In genomic region chr4:138968772-138969556, GRCm38 (mm10) we compare ENCODE assay signal across 17 mouse cellular contexts. TPM values are rescaled to one million over a fixed set of nuclear protein-coding genes. Genes with fewer than 3 reads are reported as not detected.
A peak's percentile ranks its signal among the peaks of the same experiment; 100 is the strongest.
DNase-seq lines count a peak whose midpoint lies in the region; ATAC-seq and TF ChIP-seq lines count a peak whose summit lies in the region.
"Had no signal": no experiment of that assay in that cellular context is flagged by ENCODE, and none has a peak within 500 bp of the region (broad histone marks: within the 10 kb centered on the region; RNA-seq: fewer than 3 reads in every experiment).

No protein-coding gene starts in this region.

- whole genome bisulfite sequencing in liver, postnatal 0 days (ENCODE audit: insufficient replicate concordance): 47% methylated on average over 16 of the region's 16 CpGs
- 50% methylated on average over 16 of the region's 16 CpGs for WGBS in liver, embryonic 12.5 days (ENCODE audit: insufficient replicate concordance)
- WGBS in intestine, embryonic 15.5 days: 38% methylated on average over 16 of the region's 16 CpGs
- WGBS in kidney, postnatal 0 days: 46% methylated on average over 15 of the region's 16 CpGs

- no peaks in the 10 kb centered on the region for H3K36me3 ChIP-seq in liver, postnatal 0 days (replicated peaks; ENCODE audit: insufficient read depth, low read length)
- no peaks in the 10 kb centered on the region for H3K36me3 ChIP-seq in liver, embryonic 12.5 days
- H3K36me3 ChIP-seq in intestine, embryonic 15.5 days: no peaks in the 10 kb centered on the region
- H3K36me3 ChIP-seq in kidney, postnatal 0 days (ENCODE audit: insufficient read depth, low read length): no peaks in the 10 kb centered on the region
- H3K36me3 ChIP-seq: embryonic facial prominence, embryonic 12.5 days; forebrain, embryonic 10.5 days; limb, embryonic 15.5 days; midbrain, embryonic 12.5 days; neural tube, embryonic 12.5 days had no signal

- H3K9me3 ChIP-seq in liver, postnatal 0 days (ENCODE audit: low read length): no peaks in the 10 kb centered on the region
- no peaks in the 10 kb centered on the region for H3K9me3 ChIP-seq in liver, embryonic 12.5 days (replicated peaks)
- no peaks in the 10 kb centered on the region for H3K9me3 ChIP-seq in intestine, embryonic 15.5 days
- no peaks in the 10 kb centered on the region for H3K9me3 ChIP-seq in kidney, postnatal 0 days (replicated peaks; ENCODE audit: low read length)
- H3K9me3 ChIP-seq: embryonic facial prominence, embryonic 12.5 days; forebrain, embryonic 10.5 days; limb, embryonic 15.5 days; midbrain, embryonic 12.5 days; neural tube, embryonic 12.5 days had no signal

- peaks cover 33% of the 10 kb centered on the region for H3K4me1 ChIP-seq in liver, postnatal 0 days (ENCODE audit: insufficient read depth)
- peaks cover 32% of the 10 kb centered on the region for H3K4me1 ChIP-seq in liver, embryonic 12.5 days
- peaks cover 23% of the 10 kb centered on the region; the same call in 1 of the 2 replicates for H3K4me1 ChIP-seq in intestine, embryonic 15.5 days (replicated peaks)
- H3K4me1 ChIP-seq in kidney, postnatal 0 days (replicated peaks; ENCODE audit: insufficient read depth, low read length): peaks cover 6% of the 10 kb centered on the region; the same call in 1 of the 2 replicates

- TF ChIP-seq CTCF in liver, postnatal 0 days (IDR thresholded peaks at IDR 0.05; ENCODE audit: low read depth): no peak
- TF ChIP-seq CTCF in kidney, postnatal 0 days (IDR thresholded peaks at IDR 0.05; ENCODE audit: low read depth): no peak

- no peak overlapping the region for H3K9ac ChIP-seq in liver, postnatal 0 days (replicated peaks)
- no peak overlapping the region for H3K9ac ChIP-seq in liver, embryonic 12.5 days
- no peak overlapping the region; the same call in 1 of the 2 replicates for H3K9ac ChIP-seq in intestine, embryonic 15.5 days
- no peak overlapping the region for H3K9ac ChIP-seq in kidney, postnatal 0 days (ENCODE audit: low read depth, low read length)
- H3K9ac ChIP-seq: embryonic facial prominence, embryonic 12.5 days; limb, embryonic 15.5 days; midbrain, embryonic 12.5 days; neural tube, embryonic 12.5 days had no signal

- H3K4me3 ChIP-seq in liver, postnatal 0 days (ENCODE audit: low read depth, low read length): no peak overlapping the region
- H3K4me3 ChIP-seq in liver, embryonic 12.5 days: no peak overlapping the region
- peak overlapping the region; percentile 48 for H3K4me3 ChIP-seq in intestine, embryonic 15.5 days (replicated peaks)
- no peak overlapping the region for H3K4me3 ChIP-seq in kidney, postnatal 0 days (replicated peaks; ENCODE audit: low read depth, low read length)
- H3K4me3 ChIP-seq: embryonic facial prominence, embryonic 12.5 days; forebrain, embryonic 10.5 days; limb, embryonic 15.5 days; midbrain, embryonic 12.5 days; neural tube, embryonic 12.5 days had no signal

- H3K27me3 ChIP-seq in liver, postnatal 0 days (ENCODE audit: insufficient read depth, low read length): no peaks in the 10 kb centered on the region
- peaks cover 11% of the 10 kb centered on the region; the same call in 1 of the 2 replicates for H3K27me3 ChIP-seq in liver, embryonic 12.5 days (replicated peaks)
- no peaks in the 10 kb centered on the region for H3K27me3 ChIP-seq in intestine, embryonic 15.5 days (replicated peaks)
- no peaks in the 10 kb centered on the region for H3K27me3 ChIP-seq in kidney, postnatal 0 days (ENCODE audit: insufficient read depth, low read length)
- H3K27me3 ChIP-seq: embryonic facial prominence, embryonic 12.5 days; neural tube, embryonic 12.5 days had no signal

- no peak for DNase-seq in liver, postnatal 0 days
- DNase-seq in kidney, postnatal 0 days (ENCODE audit: low spot score): no peak
- DNase-seq in urinary bladder, adult 2 months (ENCODE audit: low spot score): no peak
- DNase-seq in gastrocnemius, postnatal 25 days: no peak
- DNase-seq: heart, postnatal 36 days; retina, postnatal 1 day had no signal

- H3K4me2 ChIP-seq in liver, postnatal 0 days (ENCODE audit: low read depth, low read length): peak overlapping the region; percentile 38; the same call in 1 of the 2 replicates
- no peak overlapping the region for H3K4me2 ChIP-seq in liver, embryonic 12.5 days
- peak overlapping the region; percentile 40 for H3K4me2 ChIP-seq in intestine, embryonic 15.5 days (replicated peaks)
- H3K4me2 ChIP-seq in kidney, postnatal 0 days (ENCODE audit: low read length): peak overlapping the region; percentile 43
- H3K4me2 ChIP-seq: embryonic facial prominence, embryonic 12.5 days; limb, embryonic 15.5 days; midbrain, embryonic 12.5 days; neural tube, embryonic 12.5 days had no signal

- H3K27ac ChIP-seq in liver, postnatal 0 days (ENCODE audit: low read depth): no peak overlapping the region
- no peak overlapping the region for H3K27ac ChIP-seq in liver, embryonic 12.5 days
- peak overlapping the region; percentile 92 for H3K27ac ChIP-seq in intestine, embryonic 15.5 days
- H3K27ac ChIP-seq in kidney, postnatal 0 days: 0 out of 2 replicates have a peak overlapping the region, but pooled peaks have one; percentile 77
- H3K27ac ChIP-seq: embryonic facial prominence, embryonic 12.5 days; forebrain, embryonic 10.5 days; limb, embryonic 15.5 days; midbrain, embryonic 12.5 days; neural tube, embryonic 12.5 days had no signal

- TF ChIP-seq EP300 in liver, postnatal 0 days (IDR thresholded peaks at IDR 0.05; ENCODE audit: low read depth): no peak

- no peak for ATAC-seq in liver, postnatal 0 days
- no peak for ATAC-seq in liver, embryonic 12.5 days
- ATAC-seq in intestine, embryonic 15.5 days: peak; percentile 20
- ATAC-seq in kidney, postnatal 0 days (replicated peaks; ENCODE audit: low FRiP score, low read depth): no peak
- 0 out of 2 replicates have a peak, but pooled peaks have one; percentile 12 for ATAC-seq in megakaryocyte progenitor cell, adult 5-6 weeks (replicated peaks; ENCODE audit: poor library complexity)
- ATAC-seq in frontal cortex, adult (ENCODE audit: low TSS enrichment): no peak

RNA-seq across cellular contexts. Expression of gene Rnf186, which starts 2.1 kb away (rescaled TPM):
- 0.17 and 0.36 TPM in 2 replicates for polyA plus RNA-seq in liver, postnatal 0 days (2015; fragmentation: Nextera tagmentation; extraction: Ambion mirVana)
- not detected in 2 replicates for polyA plus RNA-seq in liver, embryonic 12.5 days (2016; fragmentation: Nextera tagmentation; extraction: Ambion mirVana)
- polyA plus RNA-seq in intestine, embryonic 15.5 days (2015; fragmentation: Nextera tagmentation; extraction: Ambion mirVana): 79.5 and 98.0 TPM in 2 replicates
- polyA plus RNA-seq in kidney, postnatal 0 days (2015; fragmentation: Nextera tagmentation; extraction: Ambion mirVana): 15.9 and 17.7 TPM in 2 replicates
- not detected in 2 replicates for total RNA-seq in megakaryocyte progenitor cell, adult 5-6 weeks (2015)
- not detected in 2 replicates for total RNA-seq in megakaryocyte progenitor cell, adult 5-6 weeks (2017)
- polyA plus RNA-seq in urinary bladder, adult 2 months (2012; rRNA removed): 0.43 and 0.61 TPM in 2 replicates
- total RNA-seq in gastrocnemius, postnatal 25 days (2021): not detected
- total RNA-seq: heart, adult 18-20 months; heart, postnatal 36 days; left cerebral cortex, adult 18-20 months had no signal
- polyA plus RNA-seq: embryonic facial prominence, embryonic 12.5 days; forebrain, embryonic 10.5 days; midbrain, embryonic 12.5 days; neural tube, embryonic 12.5 days had no signal

RNA-seq across cellular contexts. Expression of gene Tmco4, which starts 3.7 kb away (rescaled TPM):
- 4.6 and 5.3 TPM in 2 replicates for polyA plus RNA-seq in liver, postnatal 0 days (2015; fragmentation: Nextera tagmentation; extraction: Ambion mirVana)
- polyA plus RNA-seq in liver, embryonic 12.5 days (2016; fragmentation: Nextera tagmentation; extraction: Ambion mirVana): 2.1 and 2.5 TPM in 2 replicates
- polyA plus RNA-seq in intestine, embryonic 15.5 days (2015; fragmentation: Nextera tagmentation; extraction: Ambion mirVana): 14.1 and 14.3 TPM in 2 replicates
- 10.2 and 10.8 TPM in 2 replicates for polyA plus RNA-seq in kidney, postnatal 0 days (2015; fragmentation: Nextera tagmentation; extraction: Ambion mirVana)
- 8.3 and 9.5 TPM in 2 replicates for total RNA-seq in megakaryocyte progenitor cell, adult 5-6 weeks (2015)
- total RNA-seq in megakaryocyte progenitor cell, adult 5-6 weeks (2017): 19.6 and 26.9 TPM in 2 replicates
- polyA plus RNA-seq in urinary bladder, adult 2 months (2012; rRNA removed): 28.8 and 31.0 TPM in 2 replicates
- total RNA-seq in gastrocnemius, postnatal 25 days (2021): 1 to 10 TPM; 4.7 TPM

RNA-seq across cellular contexts. Expression of gene Otud3, which starts 55.2 kb away (rescaled TPM):
- polyA plus RNA-seq in liver, postnatal 0 days (2015; fragmentation: Nextera tagmentation; extraction: Ambion mirVana): 1.2 and 1.5 TPM in 2 replicates
- 2.3 and 2.5 TPM in 2 replicates for polyA plus RNA-seq in liver, embryonic 12.5 days (2016; fragmentation: Nextera tagmentation; extraction: Ambion mirVana)
- polyA plus RNA-seq in intestine, embryonic 15.5 days (2015; fragmentation: Nextera tagmentation; extraction: Ambion mirVana): 4.5 and 6.2 TPM in 2 replicates
- 3.1 and 3.5 TPM in 2 replicates for polyA plus RNA-seq in kidney, postnatal 0 days (2015; fragmentation: Nextera tagmentation; extraction: Ambion mirVana)
- total RNA-seq in megakaryocyte progenitor cell, adult 5-6 weeks (2015): 1.9 and 3.9 TPM in 2 replicates
- 8.6 and 8.9 TPM in 2 replicates for total RNA-seq in megakaryocyte progenitor cell, adult 5-6 weeks (2017)
- 5.0 and 7.0 TPM in 2 replicates for polyA plus RNA-seq in urinary bladder, adult 2 months (2012; rRNA removed)
- total RNA-seq in gastrocnemius, postnatal 25 days (2021): 10 to 100 TPM; 11.4 to 13.8 TPM

Comparison
In these comparisons a context has a peak if more than half of its experiments do, and no peak if none do; other contexts are left out.
1. ATAC-seq: peak in intestine, embryonic 15.5 days (single experiment) and megakaryocyte progenitor cell, adult 5-6 weeks (single experiment); none in liver, postnatal 0 days (single experiment), liver, embryonic 12.5 days (single experiment), kidney, postnatal 0 days (single experiment) and frontal cortex, adult (single experiment).
2. H3K27ac ChIP-seq: peak in intestine, embryonic 15.5 days (single experiment) and kidney, postnatal 0 days (single experiment); none in liver, postnatal 0 days (single experiment) and liver, embryonic 12.5 days (single experiment).
3. RNA of gene Rnf186, which starts 2.1 kb away (polyA plus RNA-seq): 79.5 to 98.0 TPM in intestine, embryonic 15.5 days and 15.9 to 17.7 TPM in kidney, postnatal 0 days; 0.43 to 0.61 TPM in urinary bladder, adult 2 months, 0.17 to 0.36 TPM in liver, postnatal 0 days and not detected in liver, embryonic 12.5 days; every median in the first group is over 10 times any median in the second.